Mouse (Mus musculus) layer of hippocampus, adult 11-12 months (tissue): Measurements from ENCODE around the gene Naaladl2.
"Not testable (repeated sequence)": the region's sequence is repeated elsewhere in the genome, so short reads cannot be mapped to it uniquely, and the experiment has no call there.

ENCODE experiments used
- DNase-seq: peaks from one replicate; pipeline ENCODE4 v3.0.0; 2022; ENCODE audit warnings: low spot score

Naaladl2 gene

DNA sequence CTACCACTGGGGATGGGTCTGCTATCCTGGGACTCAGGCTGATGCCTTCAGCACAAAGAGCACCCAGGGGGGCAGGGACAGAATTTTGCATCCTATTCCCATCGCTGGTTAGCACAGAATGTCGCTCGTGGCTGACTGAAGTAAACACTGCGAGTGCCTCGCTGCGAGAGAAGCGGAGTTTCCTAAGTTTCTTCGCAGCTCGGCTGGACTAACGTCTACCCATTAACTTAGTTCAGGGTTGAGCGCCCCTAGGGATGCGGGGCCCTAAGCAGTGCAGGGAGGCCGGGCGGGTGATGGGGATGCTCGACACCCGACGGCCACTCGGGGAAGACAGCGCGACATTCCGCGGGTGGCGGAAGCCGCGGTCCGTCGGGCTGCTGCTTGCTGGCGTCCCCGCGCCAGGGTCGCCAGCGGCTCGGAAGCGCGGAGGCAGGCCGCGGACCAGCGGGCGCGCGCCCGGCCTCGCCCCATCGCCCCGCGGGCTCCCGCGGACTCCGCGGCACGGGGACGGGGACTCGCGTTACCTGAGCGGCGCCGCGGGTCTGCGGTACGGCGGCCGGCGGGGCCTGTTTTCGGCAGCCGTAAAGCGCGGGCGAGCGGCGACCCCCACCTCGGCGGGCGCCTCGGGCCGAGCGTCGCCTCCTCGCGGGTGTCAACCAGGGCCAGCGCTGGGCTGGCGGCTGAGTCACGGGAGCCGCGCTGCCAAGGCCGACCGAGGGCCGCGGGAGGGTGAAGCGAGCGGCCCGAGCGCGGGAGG lies at the start of gene Naaladl2:
Naaladl2 (minus strand) TSS at position 707 of the 757 bp plus-strand sequence.
- DNase-seq: peak; percentile 71

DNA sequence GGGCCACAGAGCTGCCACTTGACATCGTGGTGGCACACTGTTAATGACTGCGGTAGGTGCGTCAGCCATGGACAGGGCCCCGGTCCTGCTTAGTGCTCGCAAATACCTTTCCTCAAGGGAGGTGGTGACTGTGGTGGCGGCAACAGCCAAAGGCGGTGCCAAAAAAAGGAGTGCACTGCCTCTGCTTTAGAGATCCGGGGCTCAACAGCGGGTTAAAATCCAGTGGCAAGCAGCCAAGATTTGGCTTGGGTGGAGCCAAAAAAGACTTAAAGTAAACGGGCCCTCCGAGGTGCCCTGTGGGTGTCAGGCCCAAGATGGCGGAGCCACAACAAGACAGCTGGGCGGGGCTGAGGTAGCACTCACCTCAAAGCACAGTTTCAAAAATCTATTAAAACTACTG lies 7.7 kb upstream of the Naaladl2 start:
- DNase-seq: no peak

- no peak for DNase-seq
These were observed 3.2 kb upstream of the Naaladl2 start for GRCm38 (mm10) chr3:25147271-25147670.

- peak; percentile 59 for DNase-seq
These were observed 1.1 kb upstream of the Naaladl2 start for GRCm38 (mm10) chr3:25144961-25145697.

DNA sequence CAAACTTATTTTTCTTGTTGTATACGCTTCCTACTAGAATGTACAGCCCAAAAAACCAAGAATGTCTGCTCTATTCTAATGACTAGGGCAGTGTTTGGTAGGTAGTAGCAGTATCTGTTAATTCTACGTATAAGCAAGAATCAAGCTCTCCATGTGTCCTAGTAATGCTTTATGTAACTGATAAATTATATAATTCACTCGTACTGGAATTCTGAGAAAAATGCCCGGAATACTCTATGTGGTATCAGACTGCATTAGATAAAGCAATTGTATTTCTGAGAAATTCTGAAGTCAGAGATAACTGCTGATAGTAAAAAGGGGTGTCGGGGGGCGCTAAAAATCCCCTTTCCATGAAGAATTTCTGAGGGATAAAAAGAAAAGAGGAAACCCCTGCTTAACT lies 950 bp downstream of the Naaladl2 start:
- no peak for DNase-seq

DNA sequence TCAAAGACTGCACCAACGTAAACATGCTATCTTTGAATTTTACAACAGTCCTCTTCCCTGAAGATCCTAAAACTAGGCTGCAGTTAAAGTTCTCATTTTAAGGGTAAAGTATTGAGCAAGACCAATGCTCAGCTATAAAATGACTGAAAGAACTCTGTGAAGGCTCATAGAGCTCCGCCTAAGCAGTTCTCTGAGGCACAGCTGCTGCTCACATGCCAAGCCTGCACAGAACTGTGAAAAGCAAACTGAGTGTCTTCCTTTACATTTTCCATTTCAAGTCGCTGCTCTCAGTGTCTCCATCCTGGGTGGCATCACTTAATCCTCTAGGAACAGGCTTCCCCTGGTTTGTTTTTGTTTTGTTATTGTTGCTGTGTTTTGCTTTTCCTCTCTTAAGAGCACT lies 12.2 kb downstream of the Naaladl2 start:
- DNase-seq: no peak

- no peak for DNase-seq
These were observed 16.2 kb downstream of the Naaladl2 start for GRCm38 (mm10) chr3:25127864-25128263.

- no peak for DNase-seq
These were observed 18.9 kb downstream of the Naaladl2 start for GRCm38 (mm10) chr3:25124919-25125846.

DNA sequence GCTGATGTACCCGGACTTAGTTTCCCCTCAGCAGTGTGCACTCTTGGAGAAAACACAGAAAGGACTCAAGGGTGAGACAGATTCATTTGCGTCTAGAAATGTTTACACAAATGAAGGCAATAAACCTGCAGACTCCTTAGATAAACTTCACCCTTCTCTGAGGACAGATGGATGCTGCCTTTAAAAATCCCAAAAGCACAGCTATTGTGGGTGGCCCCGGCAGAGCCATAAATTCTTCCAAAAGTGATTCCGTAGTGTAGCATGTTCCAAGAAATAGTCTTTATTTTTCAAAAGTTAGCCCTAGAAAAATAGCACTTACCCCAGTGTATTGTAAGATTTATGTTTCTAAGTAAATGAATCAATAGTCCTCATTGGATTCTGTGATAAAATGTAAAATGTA lies 31.0 kb downstream of the Naaladl2 start:
- no peak for DNase-seq

DNA sequence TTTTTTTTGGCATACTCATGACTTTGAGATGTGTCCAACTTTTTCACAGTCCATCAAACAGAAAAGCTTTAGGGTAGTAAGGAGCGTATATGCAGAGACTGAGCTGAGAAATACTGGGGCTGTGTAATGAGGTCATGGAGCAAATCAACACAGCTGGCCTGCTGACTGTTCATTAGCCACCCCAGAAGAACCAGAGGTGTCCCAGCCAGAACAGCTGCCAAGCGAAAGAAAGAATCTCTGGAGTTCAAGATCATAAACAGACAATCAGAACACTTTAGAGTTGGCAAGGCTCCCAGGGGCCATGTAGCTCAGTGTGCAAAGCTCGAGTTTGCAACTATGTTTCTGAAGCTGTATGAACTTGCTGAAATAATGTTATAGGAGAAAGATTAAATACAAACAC lies 35.1 kb downstream of the Naaladl2 start:
- no peak for DNase-seq

GRCm38 (mm10) chr3:25092986-25093385 lies 51.1 kb downstream of the Naaladl2 start:
- DNase-seq: no peak

DNA sequence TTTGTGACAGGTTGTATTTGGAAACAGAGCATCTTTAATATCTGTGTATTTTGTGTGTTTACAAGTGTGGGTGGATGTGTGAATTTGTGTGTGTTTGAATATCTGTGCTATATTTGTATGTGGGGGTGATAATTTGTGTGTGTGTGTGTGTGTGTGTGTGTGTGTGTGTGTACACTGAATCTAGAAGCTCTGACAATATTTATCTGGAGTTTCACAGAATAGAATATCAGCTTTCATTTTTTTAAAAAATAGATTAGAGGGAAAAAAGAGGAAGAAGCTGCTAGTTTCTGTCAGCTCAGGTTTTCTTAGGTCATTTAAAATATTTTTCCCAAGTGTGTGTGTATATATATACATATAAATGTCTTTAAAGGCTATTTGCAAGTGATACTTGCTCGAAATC lies 68.3 kb downstream of the Naaladl2 start:
- DNase-seq: no peak

DNA sequence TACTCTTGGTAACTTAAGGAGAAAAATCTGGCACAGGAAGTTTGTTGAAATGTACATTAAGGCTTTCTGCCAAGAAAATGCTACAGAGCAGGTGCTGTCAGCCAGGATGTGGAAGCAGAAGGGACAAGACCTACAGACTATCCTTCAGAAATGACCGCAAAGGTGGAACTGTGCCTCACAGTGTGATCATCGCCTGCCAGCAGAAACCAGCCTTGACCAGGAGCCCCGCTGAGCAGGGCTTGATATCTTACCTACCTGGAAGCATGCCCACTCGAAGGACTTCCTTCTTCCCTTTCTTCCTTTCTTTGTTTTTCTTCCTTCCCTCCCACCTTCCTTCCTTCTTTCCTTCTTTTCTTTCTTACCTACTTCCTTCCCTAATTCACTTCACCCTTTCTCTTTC lies 69.8 kb downstream of the Naaladl2 start:
- no peak for DNase-seq

DNA sequence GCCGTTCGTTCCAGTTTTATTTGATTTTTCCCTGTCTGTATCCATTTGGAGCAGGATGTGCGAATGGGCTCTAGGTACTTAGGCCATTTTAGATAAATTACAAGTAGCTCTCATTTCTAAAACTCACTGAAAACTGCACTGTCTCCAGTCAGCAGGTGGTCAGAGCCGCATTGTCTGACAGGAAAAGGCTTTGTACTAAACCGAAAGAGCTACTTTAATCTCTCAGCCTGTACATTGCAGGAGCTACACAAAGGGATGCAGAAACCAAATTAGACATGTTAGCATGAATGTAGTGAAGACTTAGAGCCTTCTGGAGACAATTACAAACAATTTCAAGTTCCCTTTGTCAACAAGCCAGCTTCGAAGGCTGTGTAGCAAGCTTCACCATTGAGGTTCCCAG lies 70.2 kb downstream of the Naaladl2 start:
- DNase-seq: no peak

GRCm38 (mm10) chr3:25063217-25063616 lies 80.8 kb downstream of the Naaladl2 start:
- no peak for DNase-seq

GRCm38 (mm10) chr3:25052975-25053374 lies 91.1 kb downstream of the Naaladl2 start:
- no peak for DNase-seq

DNA sequence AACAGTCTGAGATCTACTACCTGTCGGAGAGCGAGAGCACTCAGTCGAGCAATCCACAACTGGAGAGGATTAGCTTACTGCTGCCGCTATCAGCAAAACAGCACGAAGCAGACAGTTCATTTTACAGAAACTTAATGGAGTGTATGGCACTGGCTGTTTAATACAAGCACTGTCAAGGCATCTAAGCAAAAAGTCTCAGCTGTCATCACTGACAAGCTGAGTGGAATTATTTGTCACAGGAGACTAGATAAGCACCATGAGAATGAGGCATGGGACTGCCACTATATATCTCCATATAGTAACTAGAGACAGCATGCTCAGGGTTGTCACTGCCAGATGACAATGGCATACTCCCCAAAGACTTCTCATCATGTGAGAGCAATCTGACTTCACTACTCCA lies 124.1 kb downstream of the Naaladl2 start:
- no peak for DNase-seq

DNA sequence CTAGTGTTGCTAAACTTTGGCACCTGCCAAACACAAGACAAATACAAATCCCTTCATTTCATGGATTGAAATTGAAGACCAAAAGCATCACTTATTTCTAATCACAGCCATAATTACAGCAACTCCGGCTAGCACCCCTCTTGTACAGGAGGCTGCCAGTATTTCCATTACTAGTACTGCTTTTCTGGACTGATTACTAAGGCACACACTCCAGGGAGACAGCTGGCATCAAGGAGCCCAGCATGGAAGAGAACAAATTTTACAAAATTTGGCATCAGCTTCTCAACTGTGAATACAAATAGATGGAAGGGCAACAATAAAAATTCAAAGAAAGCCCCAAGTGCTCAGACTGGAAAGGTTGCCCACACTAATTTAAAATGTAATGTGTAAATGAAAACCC lies 133.3 kb downstream of the Naaladl2 start:
- DNase-seq: peak; percentile 12

- not testable (repeated sequence) for DNase-seq
These were observed 137.3 kb downstream of the Naaladl2 start for GRCm38 (mm10) chr3:25006802-25007201.

- no peak for DNase-seq
These were observed 151.5 kb downstream of the Naaladl2 start for GRCm38 (mm10) chr3:24992577-24992976.

DNA sequence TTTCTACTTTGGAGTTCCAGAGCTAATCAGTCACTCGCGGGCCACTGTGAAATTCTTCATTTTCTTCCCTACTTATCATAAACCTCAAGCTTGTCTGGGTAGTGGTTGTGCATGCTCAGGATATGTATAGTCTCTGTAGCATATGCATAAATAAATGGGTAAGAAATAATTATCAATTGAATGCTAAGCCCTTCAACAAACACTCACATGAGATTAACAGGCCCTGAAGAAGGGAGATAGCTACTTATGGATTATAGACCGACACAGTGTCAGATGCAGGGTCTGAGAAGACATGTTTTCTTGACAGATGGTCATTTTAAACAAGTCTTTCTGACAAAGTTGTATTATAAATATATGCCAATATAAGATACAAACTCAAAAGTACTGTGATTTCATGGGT lies 152.0 kb downstream of the Naaladl2 start:
- no peak for DNase-seq

GRCm38 (mm10) chr3:24982111-24982510 lies 161.9 kb downstream of the Naaladl2 start:
- DNase-seq: no peak
